Mouse (Mus musculus) natural killer cell, adult 2 months (primary cell): ENCODE data around the gene Gne.

Experiments used
- DNase-seq, 2 experiments: peaks; one replicate each; pipeline ENCODE4 v3.0.0; 2022; ENCODE audit warnings: low spot score in 2 of 2

Gne gene

GRCm38 (mm10) chr4:44083945-44084344, at the start of gene Gne:
TSS of gene Gne (minus strand) at chr4:44084177.
- peak in 1 of 2 experiments; percentile 28 for DNase-seq

DNA sequence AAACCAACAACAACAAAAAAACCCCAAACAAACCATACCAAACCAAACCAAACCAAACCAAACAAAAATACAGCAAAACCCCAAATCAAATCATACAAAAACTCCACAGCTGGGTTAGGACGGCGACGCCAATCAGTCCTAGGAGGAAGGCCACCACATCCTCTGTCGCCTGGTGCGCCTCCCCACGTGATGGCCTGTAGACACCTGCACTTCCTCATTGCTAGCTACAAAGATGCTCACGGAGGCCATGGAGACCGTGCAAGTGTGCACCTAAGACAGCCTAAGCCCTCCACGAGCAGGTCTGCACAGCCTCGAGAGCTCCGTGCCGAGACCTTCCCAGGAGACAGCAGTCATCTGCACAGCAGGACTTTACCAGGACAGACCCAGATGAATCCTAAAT, 42.8 kb upstream of the Gne start:
- no peak for DNase-seq

DNA sequence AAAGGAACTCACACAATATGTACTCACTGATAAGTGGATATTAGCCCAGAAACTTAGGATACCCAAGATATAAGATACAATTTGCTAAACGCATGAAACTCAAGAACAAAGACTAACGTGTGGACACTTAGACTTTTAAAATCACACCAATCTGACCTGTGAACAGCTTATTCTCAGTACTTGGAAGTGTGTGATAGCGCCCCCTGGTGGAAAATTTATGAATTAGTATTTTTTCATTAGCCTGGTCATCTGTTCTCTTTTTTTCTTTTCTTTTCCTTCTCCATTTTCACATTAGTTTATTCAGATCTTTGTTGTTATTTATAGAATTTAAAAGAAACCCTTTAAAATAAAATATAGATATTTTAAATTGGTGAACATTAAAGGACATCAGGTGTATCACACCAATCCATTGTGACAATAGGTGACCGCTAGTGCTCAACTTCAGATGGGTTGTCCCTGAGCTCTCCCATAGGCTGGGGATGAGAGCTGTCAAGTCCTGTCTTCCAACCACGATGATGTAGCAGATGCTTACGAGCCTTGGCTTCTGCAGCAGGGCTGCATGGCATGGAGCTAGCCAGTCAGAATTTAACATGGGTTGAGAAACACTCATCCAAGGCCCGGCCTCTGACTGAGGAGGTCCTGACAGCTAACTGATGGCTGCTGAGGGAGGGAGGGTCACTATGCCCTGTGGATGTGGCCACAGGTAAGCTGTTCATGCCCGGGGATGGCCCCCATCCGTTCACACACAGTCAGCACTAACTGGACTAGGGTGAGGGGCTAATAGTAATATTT, 35.6 kb upstream of the Gne start:
- DNase-seq, result peak; percentile 21 to 43

DNA sequence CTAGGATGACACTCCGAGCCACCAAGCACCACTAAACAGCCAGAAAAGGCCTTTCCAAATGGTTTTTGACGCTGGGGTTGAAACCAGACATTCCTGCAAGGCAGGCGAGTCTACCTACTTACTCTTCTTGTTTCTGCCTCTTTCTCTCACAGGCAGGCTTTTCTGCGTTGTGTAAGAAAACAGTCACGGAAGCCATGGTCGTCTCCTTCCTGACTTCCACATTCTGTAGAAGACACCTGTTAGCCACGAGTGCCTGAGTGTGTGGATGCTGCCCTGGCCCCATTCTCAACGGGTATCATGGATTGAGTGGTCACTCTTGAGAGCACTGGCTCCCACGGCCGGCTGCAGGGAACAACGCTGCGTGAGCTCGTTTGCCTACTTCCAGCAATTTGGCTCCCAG, 31.1 kb upstream of the Gne start:
- no peak for DNase-seq

GRCm38 (mm10) chr4:44113393-44114138, 29.6 kb upstream of the Gne start:
- peak in 1 of 2 experiments; percentile 22 for DNase-seq

- DNase-seq, result no peak
These were observed 28.8 kb upstream of the Gne start for GRCm38 (mm10) chr4:44112741-44113140.

- DNase-seq, result no peak
These were observed 26.8 kb upstream of the Gne start for GRCm38 (mm10) chr4:44110771-44111170.

- no peak for DNase-seq
These were observed 24.3 kb upstream of the Gne start for GRCm38 (mm10) chr4:44108297-44108696.

- no peak for DNase-seq
These were observed 23.4 kb upstream of the Gne start for GRCm38 (mm10) chr4:44107339-44107738.

GRCm38 (mm10) chr4:44106297-44106821, 22.4 kb upstream of the Gne start:
- DNase-seq, result no peak

DNA sequence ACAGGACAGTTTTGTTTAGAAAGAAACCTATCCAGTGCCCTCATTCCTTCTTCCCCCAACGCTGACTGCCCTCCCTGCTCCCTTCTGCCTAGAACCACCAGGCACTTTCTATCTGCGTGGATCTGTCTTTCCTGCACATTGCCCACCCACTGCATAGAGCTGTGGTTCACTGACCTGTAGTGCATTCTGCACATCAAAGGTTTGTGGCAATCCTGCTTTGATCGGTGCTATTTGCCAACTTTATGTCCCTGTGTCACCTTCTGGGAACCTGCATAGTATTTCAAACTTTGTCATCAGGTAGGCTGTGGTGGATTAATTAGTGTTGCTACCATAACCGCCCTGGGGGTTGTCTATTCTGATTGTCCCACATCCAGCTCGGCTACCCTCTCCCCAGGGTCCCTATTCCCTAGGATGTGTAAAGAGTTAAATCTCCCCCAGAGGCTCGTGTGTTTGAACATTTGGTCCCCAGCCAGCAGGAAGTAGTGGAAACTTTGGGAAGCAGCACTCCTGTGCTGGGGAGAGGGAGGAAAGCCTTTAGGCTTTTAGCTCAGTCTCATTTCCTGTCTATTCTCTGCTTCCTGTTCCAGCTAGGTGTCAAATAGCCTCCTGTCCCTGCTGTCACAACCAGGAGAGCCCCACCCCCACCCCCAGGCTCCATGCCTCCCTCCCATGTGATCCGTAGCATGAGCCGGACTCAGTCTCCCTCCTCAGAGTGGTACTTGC, 20.4 kb upstream of the Gne start:
- no peak for DNase-seq

DNA sequence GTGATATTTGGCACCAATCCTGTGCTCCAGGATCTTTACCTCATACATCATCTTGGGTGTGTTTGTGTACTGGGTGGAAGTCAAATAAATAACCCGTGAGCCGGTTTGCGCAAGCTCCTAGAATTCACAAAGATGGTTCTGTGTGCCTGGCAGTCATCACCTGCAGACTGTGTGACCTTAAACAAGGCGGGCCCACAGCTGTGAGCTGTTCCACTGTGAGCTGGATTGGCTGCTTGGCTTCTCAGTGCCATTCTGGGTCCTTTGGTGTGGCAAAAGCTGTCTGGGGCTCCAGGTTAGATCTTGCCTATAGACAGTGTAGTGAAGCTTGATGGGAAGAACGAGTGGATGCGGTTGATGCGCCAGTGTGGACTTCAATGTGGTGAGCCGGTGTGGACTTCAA, 19.6 kb upstream of the Gne start:
- DNase-seq, result no peak

DNA sequence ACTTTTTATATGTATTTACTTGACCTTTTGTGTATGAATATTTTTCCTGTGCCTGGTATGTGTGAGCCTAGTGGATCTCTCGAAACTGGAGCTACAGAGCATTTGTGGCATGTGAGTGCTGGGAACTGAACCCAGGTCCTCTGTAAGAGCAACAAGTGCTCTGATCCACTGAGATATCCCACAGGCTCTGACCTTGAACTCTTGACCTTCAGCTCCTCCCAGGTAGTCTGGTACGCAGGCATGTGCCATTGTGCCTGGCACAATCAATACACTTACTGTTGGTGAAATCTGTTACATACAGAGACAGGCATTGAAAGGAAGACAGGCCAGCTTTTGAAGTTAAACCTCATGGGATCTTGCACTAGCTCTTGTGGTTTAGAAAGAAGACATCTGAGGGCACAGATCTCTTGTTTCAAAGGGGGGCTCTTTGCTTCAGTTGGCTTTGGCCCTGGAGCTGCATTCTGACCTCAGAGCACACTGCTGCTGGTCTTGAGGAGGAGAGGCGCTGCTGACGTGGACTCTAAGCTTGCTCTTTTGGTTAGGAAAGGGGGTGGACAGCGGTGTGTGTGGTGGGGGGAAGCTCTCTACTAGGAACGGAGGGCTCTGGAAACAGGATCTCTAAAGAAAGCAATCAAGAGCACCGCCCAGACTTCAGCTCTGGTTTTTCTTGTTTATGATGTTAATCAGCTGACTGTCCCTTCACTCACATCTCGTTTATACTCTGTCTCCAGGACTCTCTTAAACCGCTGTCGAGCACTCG, 13.8 kb upstream of the Gne start:
- DNase-seq, result no peak

DNA sequence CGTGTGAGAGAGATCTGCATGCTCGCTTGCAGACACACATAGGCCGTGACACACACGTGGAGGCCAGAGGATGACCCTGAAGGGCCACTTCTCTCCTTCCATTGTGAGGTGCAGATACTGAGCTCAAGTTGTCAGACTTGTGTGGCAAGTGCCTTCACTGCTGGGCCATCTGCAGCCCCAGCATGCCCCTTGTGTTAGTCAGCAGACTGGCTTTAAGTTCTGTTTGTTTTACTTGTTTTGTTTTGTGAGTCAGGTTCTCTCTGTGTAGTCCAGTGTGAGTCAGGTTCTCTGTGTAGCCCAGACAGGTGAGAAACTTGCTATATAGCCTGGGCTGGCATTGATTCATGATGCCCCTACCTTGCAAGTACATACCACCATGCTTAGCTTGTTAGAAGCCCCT, 10.5 kb upstream of the Gne start:
- DNase-seq, result no peak

DNA sequence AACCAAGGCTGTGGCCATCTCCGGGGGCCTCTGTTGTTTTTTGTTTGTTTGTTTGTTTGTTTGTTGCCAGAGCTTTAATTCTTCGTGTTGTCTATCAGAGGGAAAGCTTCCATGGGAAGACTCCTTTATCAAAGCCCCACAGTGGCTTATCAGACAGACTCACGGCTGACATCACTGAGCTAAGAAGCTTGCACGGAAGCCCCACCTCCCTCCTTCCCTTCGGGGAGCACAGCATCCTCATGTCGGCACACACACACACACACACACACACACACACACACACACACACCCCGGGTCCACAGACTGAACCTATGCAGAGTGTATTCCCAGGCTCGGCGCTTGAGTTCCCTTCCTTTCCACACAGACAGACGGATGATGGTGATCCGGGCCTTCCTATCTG, 8.4 kb upstream of the Gne start:
- no peak for DNase-seq

DNA sequence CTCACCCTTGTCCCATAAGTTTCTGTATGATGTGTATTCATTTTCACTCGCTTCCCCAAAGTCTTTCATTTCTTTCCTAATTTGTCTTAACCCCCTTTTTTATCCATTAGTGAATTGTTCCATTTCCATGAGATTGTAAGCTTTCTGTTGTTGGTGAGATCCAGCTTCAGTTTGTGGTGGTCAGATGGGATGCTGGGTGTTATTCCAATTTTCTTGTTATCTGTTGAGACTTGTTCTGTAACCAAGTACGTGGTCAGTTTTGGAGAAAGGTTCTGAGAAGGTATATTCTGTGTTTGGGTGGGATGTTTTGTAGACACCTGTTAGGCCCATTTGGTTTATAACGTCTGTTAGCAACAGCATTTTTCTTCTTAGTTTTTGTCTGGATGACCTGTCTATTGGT, 1.6 kb upstream of the Gne start:
- no peak for DNase-seq

DNA sequence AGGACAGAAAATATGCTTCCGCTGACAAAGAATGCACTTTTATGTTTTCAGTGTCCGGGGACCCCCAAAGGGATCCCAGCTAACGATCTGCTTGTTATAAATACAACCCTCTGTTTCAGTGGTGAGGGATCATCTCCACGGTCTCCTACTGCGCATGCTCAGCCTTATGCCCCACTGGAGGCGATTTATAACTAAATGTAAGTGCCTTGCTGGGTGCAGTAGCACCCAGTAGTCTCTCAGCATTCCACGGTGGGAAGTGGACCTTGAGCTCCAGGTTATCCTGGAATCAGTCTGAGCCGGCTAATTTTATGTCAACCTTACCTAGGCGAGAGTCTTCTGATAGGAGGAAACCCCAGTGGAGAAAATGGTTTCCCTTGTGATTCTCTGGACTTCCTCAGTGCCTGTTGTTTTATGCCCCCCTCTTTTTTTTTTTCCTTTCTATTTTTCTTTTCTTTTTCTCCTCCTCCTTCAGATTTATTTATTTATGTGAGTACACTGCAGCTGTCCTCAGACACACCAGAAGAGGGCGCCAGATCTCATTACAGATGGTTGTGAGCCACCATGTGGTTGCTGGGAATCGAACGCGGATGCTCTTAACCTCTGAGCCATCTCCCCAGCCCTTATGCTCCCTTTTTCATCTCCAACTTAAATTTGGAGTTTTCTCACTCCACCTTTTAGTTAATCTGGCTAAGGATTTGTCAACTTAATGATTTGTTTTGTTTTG, 787 bp upstream of the Gne start:
- no peak for DNase-seq

GRCm38 (mm10) chr4:44078358-44078933, 5.5 kb downstream of the Gne start:
- DNase-seq, result no peak

- no peak for DNase-seq
These were observed 9.6 kb downstream of the Gne start for GRCm38 (mm10) chr4:44074422-44074821.

DNA sequence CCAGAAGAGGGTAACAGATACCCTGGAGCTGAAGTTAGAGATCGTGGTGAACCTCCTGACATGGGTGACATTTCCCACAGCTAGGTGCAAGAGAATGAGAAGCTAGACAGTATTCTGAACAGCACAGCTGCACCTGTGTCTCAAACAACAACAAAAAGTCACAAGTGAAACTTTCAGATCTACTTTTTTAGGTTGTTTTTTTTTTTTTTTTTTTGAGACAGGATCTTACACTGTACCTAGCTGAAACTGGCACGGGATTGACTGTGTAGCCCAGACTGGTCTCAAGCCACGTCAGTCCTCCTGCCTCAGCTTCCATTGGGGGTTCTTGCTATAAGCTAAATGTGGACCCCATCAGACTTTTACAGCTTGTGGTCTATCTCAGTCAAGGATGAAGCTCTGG, 10.2 kb downstream of the Gne start:
- peak in 1 of 2 experiments; percentile 7 for DNase-seq
